Mouse (Mus musculus) left cerebral cortex, adult 18-20 months (tissue): Measurements from ENCODE around the gene St7. TPM values are rescaled to one million over a fixed set of nuclear protein-coding genes. Genes with fewer than 3 reads are reported as not detected.

Experiments
- DNase-seq, 2 experiments: peaks; one replicate each; pipeline ENCODE4 v3.0.0; 2021 to 2022; ENCODE audit warnings: low spot score in 2 of 2, mixed read lengths in 1 of 2
- total RNA-seq, 2 experiments: library from RNA; stranded (reverse); gene quantifications; 2 replicates each; pipeline ENCODE4 v1.2.3; 2021

Gene St7
- total RNA-seq, 2 experiments from 2014 or later: 32.3 to 38.6 TPM

GRCm38 (mm10) chr6:17811531-17811930 lies 118.8 kb downstream of the St7 start:
- DNase-seq: no peak

GRCm38 (mm10) chr6:17814074-17814649 lies 121.4 kb downstream of the St7 start:
- no peak for DNase-seq

GRCm38 (mm10) chr6:17816865-17817435 lies 124.2 kb downstream of the St7 start:
- no peak for DNase-seq

GRCm38 (mm10) chr6:17823614-17824013 lies 130.9 kb downstream of the St7 start:
- no peak for DNase-seq

GRCm38 (mm10) chr6:17824735-17825134 lies 132.0 kb downstream of the St7 start:
- no peak for DNase-seq

GRCm38 (mm10) chr6:17828382-17828781 lies 135.6 kb downstream of the St7 start:
- no peak for DNase-seq

- DNase-seq: no peak
These were observed 137.2 kb downstream of the St7 start for GRCm38 (mm10) chr6:17829981-17830380.

GRCm38 (mm10) chr6:17834493-17834892 lies 141.8 kb downstream of the St7 start:
- DNase-seq: peak; percentile 65 to 74

GRCm38 (mm10) chr6:17835693-17836092 lies 143.0 kb downstream of the St7 start:
- no peak for DNase-seq

GRCm38 (mm10) chr6:17837676-17838075 lies 144.9 kb downstream of the St7 start:
- no peak for DNase-seq

GRCm38 (mm10) chr6:17840431-17840830 lies 147.7 kb downstream of the St7 start:
- DNase-seq: no peak

- peak; percentile 56 to 73 for DNase-seq
These were observed 150.0 kb downstream of the St7 start for GRCm38 (mm10) chr6:17842759-17843158.

- DNase-seq: no peak
These were observed 158.6 kb downstream of the St7 start for GRCm38 (mm10) chr6:17851316-17851715.

- DNase-seq: no peak
These were observed 161.0 kb downstream of the St7 start for GRCm38 (mm10) chr6:17853587-17854274.

GRCm38 (mm10) chr6:17855616-17856015 lies 162.9 kb downstream of the St7 start:
- DNase-seq: no peak

GRCm38 (mm10) chr6:17859564-17859963 lies 166.8 kb downstream of the St7 start:
- no peak for DNase-seq

- DNase-seq: no peak
These were observed 167.7 kb downstream of the St7 start for GRCm38 (mm10) chr6:17860463-17860862.

GRCm38 (mm10) chr6:17867796-17868195 lies 175.1 kb downstream of the St7 start:
- no peak for DNase-seq

GRCm38 (mm10) chr6:17871831-17872372 lies 179.2 kb downstream of the St7 start:
- DNase-seq: no peak

- DNase-seq: peak in 1 of 2 experiments; percentile 35
These were observed 182.9 kb downstream of the St7 start for GRCm38 (mm10) chr6:17875606-17876005.

GRCm38 (mm10) chr6:17876023-17876613 lies 183.4 kb downstream of the St7 start:
- DNase-seq: no peak

- peak in 1 of 2 experiments; percentile 20 for DNase-seq
These were observed 184.0 kb downstream of the St7 start for GRCm38 (mm10) chr6:17876670-17877179.
